Mouse (Mus musculus): ENCODE measurements around the gene Otop2.

Otop2 gene

GRCm38 (mm10) chr11:115306863-115307262 is at the start of gene Otop2:
Gene Otop2, plus strand, starts transcription at chr11:115307163.
- no peak for DNase-seq

GRCm38 (mm10) chr11:115257775-115258510 is 49.0 kb upstream of the Otop2 start:
- DNase-seq, result peak; percentile 47

DNA sequence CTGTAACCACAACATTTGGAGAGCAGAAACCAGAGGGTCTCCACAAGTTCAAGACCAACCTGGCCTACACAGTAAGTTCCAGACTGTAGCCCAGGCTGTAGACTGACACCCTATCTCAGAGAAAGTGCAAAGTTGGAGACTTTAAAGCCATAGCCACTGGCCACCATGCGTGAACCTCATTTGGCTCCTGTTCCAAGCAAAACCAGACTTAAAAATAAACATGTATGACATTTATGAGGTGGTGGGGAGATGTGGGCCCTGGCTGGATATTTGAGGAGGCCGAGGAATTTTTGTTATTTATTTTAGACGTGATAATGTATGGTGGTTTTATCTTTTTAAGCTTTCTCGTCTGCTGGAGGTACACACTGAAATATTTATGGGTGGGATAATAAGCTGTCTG is 47.8 kb upstream of the Otop2 start:
- DNase-seq, result no peak

DNA sequence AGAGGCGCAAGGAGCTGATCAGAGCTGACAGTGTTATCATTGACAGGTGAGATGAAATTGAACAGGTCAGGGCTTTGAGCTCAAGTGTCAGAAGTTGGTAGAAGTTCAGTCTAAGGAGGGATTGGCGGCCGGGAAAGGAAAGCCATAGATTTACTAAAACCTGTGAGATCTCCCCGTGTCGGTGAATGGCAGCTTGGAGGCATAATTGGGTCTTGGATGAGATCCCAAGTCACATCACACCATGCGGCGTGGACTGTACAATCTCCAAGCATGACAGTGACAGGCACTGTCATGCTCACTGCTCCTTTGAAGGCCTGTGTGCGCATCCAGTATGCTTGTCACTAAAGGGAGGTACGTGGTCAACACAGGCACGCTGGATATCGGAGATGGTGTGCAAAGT is 44.0 kb upstream of the Otop2 start:
- no peak for DNase-seq

DNA sequence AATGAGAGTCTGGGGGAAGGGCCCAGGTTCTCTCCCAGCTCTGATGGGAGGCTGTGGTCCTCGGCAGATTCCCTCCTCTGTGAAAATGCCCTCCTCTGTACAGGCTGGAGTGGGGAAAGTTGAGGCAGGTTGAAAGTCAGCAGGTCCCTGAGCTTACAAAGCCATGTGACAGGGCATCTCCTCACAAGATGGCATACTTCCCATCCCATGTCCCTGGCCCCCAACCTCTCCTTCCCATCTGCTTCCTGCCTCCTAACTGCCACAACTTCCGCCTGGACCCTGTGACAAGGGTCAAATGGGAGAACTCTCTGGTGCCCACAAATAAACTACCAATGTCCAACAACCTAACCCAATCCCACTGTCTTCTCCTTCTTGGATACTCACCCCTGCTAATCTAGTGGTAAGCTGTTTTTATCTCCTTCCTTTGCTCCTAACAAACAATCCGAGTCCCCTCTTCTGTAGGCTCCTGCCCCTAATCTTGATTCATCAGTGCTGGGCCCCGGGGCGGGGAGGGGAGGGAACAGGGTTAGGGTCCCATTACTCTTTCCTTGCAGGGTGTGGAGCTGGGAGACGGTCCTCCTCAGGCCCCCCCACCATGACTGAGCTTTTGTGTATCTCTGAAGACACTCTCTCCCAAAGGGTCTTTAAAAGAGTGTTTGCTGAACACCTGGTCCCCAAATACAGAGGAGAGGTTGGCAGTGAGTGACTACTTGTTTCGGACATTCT is 42.7 kb upstream of the Otop2 start:
- no peak for DNase-seq

DNA sequence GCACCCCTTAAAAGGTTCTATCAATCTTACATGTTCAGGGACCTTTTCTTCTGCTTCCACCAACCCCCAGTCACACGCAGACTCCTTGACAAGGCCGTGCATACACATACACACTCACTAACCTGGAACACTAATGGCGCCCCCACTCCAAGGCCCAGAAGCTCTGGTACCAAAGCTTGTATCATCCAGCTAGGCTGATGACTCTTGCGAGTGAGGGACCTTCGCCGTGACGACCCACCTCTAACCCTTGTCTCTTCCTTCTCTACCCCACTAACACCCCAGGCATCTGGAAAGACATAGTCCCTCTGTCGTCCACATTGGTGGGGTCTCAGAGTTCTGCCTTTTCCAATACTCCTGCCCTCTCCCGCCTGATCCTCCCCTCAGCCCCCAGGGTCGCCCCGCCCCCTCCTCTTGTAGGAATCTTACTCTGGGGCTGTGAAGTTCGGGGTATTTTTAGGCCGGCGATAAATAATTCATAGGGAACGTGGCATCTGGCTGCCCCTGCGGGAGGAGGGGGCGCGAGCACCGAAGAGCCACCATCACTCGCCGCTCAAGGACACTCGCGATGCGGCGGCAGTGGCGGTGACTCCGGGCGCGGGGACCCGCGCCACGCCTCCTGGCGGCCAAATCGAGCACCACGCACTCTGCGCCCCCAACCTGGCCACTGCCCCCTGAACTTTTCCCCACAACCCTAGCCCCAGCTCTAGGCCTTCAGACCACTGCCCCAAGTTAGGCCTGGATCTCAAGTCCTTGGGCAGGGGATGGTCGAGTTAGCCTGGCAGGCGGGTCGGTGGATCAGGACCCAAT is 41.9 kb upstream of the Otop2 start:
- DNase-seq, result peak; percentile 81

DNA sequence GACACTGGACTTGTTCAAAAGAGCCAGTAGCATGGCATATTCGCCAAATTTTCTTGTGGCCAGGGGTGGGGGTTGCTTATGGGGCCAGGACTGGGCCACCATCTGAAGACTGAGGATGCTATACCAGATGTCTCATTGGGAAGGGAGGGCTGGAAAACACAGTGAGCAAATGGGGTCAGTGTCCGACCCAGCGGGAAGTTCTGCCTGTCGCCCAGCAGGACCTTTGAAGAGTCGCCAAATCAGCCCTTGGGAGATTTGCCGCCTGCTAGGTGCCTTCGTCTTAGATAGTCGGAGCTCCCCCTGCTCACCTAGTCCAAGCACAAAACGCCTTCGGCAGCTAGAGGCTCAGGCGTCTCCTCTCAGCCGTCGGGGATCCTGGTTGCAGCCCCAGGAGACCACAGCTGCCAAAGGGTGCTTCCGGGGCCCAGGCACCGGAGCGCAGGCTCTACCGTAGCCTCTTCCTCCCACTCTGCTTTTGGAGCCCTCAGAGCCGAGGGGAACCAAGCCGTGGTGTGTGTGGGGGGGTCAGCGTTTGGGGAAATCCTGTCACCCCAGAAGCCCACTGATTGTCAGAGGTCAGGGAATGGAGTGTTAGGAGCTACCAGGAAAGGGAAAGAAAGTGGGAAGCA is 41.1 kb upstream of the Otop2 start:
- peak; percentile 45 for DNase-seq

- DNase-seq, result no peak
Observed at GRCm38 (mm10) chr11:115266400-115266778, 40.6 kb upstream of the Otop2 start.

GRCm38 (mm10) chr11:115267061-115267883 is 39.7 kb upstream of the Otop2 start, which contains the start of gene Grin2c:
Gene Grin2c, minus strand, starts transcription at chr11:115267243.
- DNase-seq, result no peak

- DNase-seq, result no peak
Observed at GRCm38 (mm10) chr11:115267958-115268357, 39.0 kb upstream of the Otop2 start.

- no peak for DNase-seq
Observed at GRCm38 (mm10) chr11:115269330-115270066, 37.5 kb upstream of the Otop2 start.

- peak; percentile 79 for DNase-seq
Observed at GRCm38 (mm10) chr11:115270148-115270861, 36.7 kb upstream of the Otop2 start.

DNA sequence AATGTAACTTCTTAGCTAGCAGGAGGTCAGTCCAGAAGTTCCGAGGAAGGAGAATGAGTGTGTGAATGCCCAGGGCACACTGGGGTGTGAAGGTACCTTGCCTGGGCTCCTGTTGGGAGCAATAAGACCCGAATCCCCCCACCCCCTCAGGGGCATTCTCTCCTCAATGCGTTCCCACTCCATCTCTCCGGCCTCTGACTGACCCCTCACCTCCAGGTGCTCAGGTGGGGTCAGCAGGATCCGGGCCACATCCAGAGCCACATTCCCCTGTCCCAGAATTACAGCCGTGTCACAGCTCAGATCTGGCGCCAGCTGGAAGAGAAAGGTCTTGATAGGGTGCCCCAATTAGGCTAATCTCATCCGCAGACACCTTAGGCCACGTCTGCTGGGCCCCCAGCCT is 35.9 kb upstream of the Otop2 start:
- no peak for DNase-seq

- no peak for DNase-seq
Observed at GRCm38 (mm10) chr11:115271481-115271880, 35.5 kb upstream of the Otop2 start.

- no peak for DNase-seq
Observed at GRCm38 (mm10) chr11:115272894-115273498, 34.0 kb upstream of the Otop2 start.

GRCm38 (mm10) chr11:115273735-115274134 is 33.2 kb upstream of the Otop2 start:
- DNase-seq, result no peak

GRCm38 (mm10) chr11:115274178-115274577 is 32.8 kb upstream of the Otop2 start:
- DNase-seq, result no peak

- no peak for DNase-seq
Observed at GRCm38 (mm10) chr11:115274771-115275170, 32.2 kb upstream of the Otop2 start.

- no peak for DNase-seq
Observed at GRCm38 (mm10) chr11:115275509-115275908, 31.5 kb upstream of the Otop2 start.

DNA sequence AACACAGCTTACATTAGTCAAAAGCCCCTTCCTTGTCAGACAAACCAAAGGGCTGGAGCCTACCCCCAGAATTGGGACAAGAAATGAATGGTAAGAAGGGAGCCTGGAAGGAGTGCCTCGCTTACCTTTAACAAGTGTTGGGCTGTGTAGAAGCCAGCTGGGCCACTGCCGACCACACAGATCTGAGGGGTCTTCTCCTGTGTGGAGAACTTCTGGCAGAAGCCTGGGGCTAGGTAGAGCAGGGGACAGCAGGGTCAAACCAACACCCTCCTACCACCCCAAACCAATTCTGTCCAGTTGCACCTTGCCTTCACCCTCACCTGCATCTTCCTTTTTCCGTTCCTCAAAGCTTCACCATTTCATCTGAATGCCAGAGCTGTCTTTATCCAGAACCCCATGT is 31.0 kb upstream of the Otop2 start:
- DNase-seq, result no peak

Data from thymus, postnatal 4 days (tissue).